Comparison of ENCODE assay signal across 26 mouse cellular contexts in the genomic region with DNA sequence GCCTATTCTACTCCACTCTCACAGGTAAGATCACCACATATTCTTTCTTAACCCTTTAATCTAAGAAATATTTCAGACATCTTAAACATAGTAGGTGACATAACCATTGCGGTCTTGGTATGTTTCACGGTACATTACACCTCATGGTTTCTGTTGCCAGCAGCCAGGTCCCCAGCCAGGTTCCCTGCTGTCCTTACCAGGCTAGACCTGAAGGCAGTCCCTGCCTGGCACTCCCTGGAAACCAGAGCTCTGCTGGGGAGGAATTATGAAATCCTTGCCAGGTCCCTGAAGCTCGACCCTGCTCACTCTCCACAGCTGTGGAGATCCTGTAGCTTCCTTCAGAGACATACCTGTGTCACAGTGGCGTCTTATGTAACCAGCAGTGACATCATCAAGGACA. TPM values are rescaled to one million over a fixed set of nuclear protein-coding genes. Genes with fewer than 3 reads are reported as not detected.
"Had no signal": no experiment of that assay in that cellular context is flagged by ENCODE, and none has a peak within 500 bp of the region (broad histone marks: within the 10 kb centered on the region; RNA-seq: fewer than 3 reads in every experiment).

No protein-coding gene starts in this region.

- ATAC-seq: lung, postnatal 0 days; midbrain, embryonic 16.5 days had no signal

- H3K9ac ChIP-seq: liver, embryonic 14.5 days; lung, embryonic 14.5 days; midbrain, embryonic 12.5 days; neural tube, embryonic 13.5 days; neural tube, embryonic 15.5 days had no signal

- H3K4me2 ChIP-seq: lung, embryonic 14.5 days; midbrain, embryonic 12.5 days; neural tube, embryonic 13.5 days; neural tube, embryonic 15.5 days had no signal

- DNase-seq: lung, adult 18-20 months; lung, embryonic 14.5 days; lung, postnatal 4 days; midbrain, embryonic 14.5 days; retina, postnatal 1 day; right cerebral cortex, adult 18-20 months; right cerebral cortex, postnatal 25 days; right cerebral cortex, postnatal 4 days; spleen, adult 18-20 months; thymus, adult 18-20 months; thymus, postnatal 14 days; thymus, postnatal 36 days had no signal

- H3K4me1 ChIP-seq: midbrain, embryonic 12.5 days; neural tube, embryonic 13.5 days; neural tube, embryonic 15.5 days had no signal

- H3K27ac ChIP-seq: liver, embryonic 14.5 days; midbrain, embryonic 10.5 days; midbrain, embryonic 12.5 days; neural tube, embryonic 13.5 days; neural tube, embryonic 15.5 days had no signal

- H3K4me3 ChIP-seq: midbrain, embryonic 10.5 days; midbrain, embryonic 12.5 days; myocyte; neural tube, embryonic 13.5 days; neural tube, embryonic 15.5 days had no signal

- H3K36me3 ChIP-seq: midbrain, embryonic 10.5 days; midbrain, embryonic 12.5 days; neural tube, embryonic 13.5 days; neural tube, embryonic 15.5 days had no signal

- H3K27me3 ChIP-seq: neural tube, embryonic 15.5 days had no signal

- H3K9me3 ChIP-seq: neural tube, embryonic 15.5 days had no signal

RNA-seq across cellular contexts. Expression of gene Dnajb8, which starts 5.9 kb away (rescaled TPM):
- polyA plus RNA-seq: liver, embryonic 14.5 days; liver, embryonic 16.5 days; lung, embryonic 14.5 days; lung, postnatal 0 days; midbrain, embryonic 10.5 days; midbrain, embryonic 12.5 days; midbrain, embryonic 14.5 days; midbrain, embryonic 16.5 days; myocyte; neural tube, embryonic 11.5 days; neural tube, embryonic 13.5 days; neural tube, embryonic 15.5 days; small intestine, adult 2 months; stomach, embryonic 14.5 days; stomach, embryonic 16.5 days; thymus, postnatal 0 days had no signal
